Mouse (Mus musculus): ENCODE data around the gene Pfkp.

Pfkp gene

GRCm38 (mm10) chr13:6602786-6603409, 45.7 kb downstream of the Pfkp start:
- no peak for DNase-seq (ENCODE audit: low read depth, low spot score)

GRCm38 (mm10) chr13:6601676-6602075, 46.9 kb downstream of the Pfkp start:
- DNase-seq (ENCODE audit: low read depth, low spot score) = no peak

GRCm38 (mm10) chr13:6600626-6601025, 48.0 kb downstream of the Pfkp start:
- DNase-seq (ENCODE audit: low read depth, low spot score) = no peak

- no peak for DNase-seq (ENCODE audit: low read depth, low spot score)
Observed at GRCm38 (mm10) chr13:6597801-6598200, 50.8 kb downstream of the Pfkp start.

- no peak for DNase-seq (ENCODE audit: low read depth, low spot score)
Observed at GRCm38 (mm10) chr13:6595403-6595802, 53.2 kb downstream of the Pfkp start.

GRCm38 (mm10) chr13:6590846-6591245, 57.7 kb downstream of the Pfkp start:
- no peak for DNase-seq (ENCODE audit: low read depth, low spot score)

GRCm38 (mm10) chr13:6586009-6586408, 62.6 kb downstream of the Pfkp start:
- DNase-seq (ENCODE audit: low read depth, low spot score) = no peak

GRCm38 (mm10) chr13:6583499-6584125, 65.0 kb downstream of the Pfkp start:
- no peak for DNase-seq (ENCODE audit: low read depth, low spot score)

GRCm38 (mm10) chr13:6575920-6576509, 72.6 kb downstream of the Pfkp start:
- DNase-seq (ENCODE audit: low read depth, low spot score) = no peak

- no peak for DNase-seq (ENCODE audit: low read depth, low spot score)
Observed at GRCm38 (mm10) chr13:6565571-6565970, 83.0 kb downstream of the Pfkp start.

GRCm38 (mm10) chr13:6562409-6562808, 86.2 kb downstream of the Pfkp start:
- DNase-seq (ENCODE audit: low read depth, low spot score) = no peak

- no peak for DNase-seq (ENCODE audit: low read depth, low spot score)
Observed at GRCm38 (mm10) chr13:6557771-6558170, 90.8 kb downstream of the Pfkp start.

- DNase-seq (ENCODE audit: low read depth, low spot score) = no peak
Observed at GRCm38 (mm10) chr13:6555656-6556055, 92.9 kb downstream of the Pfkp start.

- DNase-seq (ENCODE audit: low read depth, low spot score) = no peak
Observed at GRCm38 (mm10) chr13:6553708-6554107, 94.9 kb downstream of the Pfkp start.

- DNase-seq (ENCODE audit: low read depth, low spot score) = no peak
Observed at GRCm38 (mm10) chr13:6535287-6535932, 113.2 kb downstream of the Pfkp start.

- DNase-seq (ENCODE audit: low read depth, low spot score) = no peak
Observed at GRCm38 (mm10) chr13:6532683-6533082, 115.9 kb downstream of the Pfkp start.

Measured in c-Kit-negative CD71-positive TER-119-positive erythroid progenitor cells, embryonic 14.5 days (primary cell).